Mouse (Mus musculus): Measurements from ENCODE around the gene Rhox7a. TPM values are rescaled to one million over a fixed set of nuclear protein-coding genes. Genes with fewer than 3 reads are reported as not detected.
"Not testable (repeated sequence)": the region's sequence is repeated elsewhere in the genome, so short reads cannot be mapped to it uniquely, and the experiment has no call there.

The Rhox7a gene
- not detected for total RNA-seq (2018; cell fraction: chromatin; rRNA removed)
- not detected for total RNA-seq (2018; cell fraction: cytosol; rRNA removed)
- total RNA-seq (2018; cell fraction: nucleus; rRNA removed): not detected
- not detected in 3 replicates for polyA plus RNA-seq (2018)

DNA sequence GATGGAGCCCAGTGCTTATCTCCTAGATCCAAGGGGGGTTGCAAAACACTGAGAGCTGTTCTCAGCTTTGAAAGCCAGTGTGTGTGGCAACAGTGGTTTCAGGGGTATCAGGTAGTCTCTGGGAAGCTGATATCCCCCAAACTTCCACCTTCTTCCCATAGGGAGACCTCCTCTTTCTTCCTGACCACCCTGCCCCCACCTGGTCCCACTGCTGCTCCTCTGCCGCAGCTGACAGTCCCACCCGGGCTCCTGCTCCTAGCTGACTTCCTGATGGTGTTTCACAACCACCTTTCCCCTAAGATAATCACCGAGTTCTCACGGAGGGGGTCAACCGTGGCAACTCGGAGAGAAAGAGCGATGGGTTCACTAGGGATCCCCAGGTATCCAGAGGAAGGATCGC lies at the start of gene Rhox7a:
Gene Rhox7a, plus strand, starts transcription at position 301 of the 400 bp plus-strand sequence.
- not testable (repeated sequence) for H3K36me3 ChIP-seq (ENCODE audit: inconsistent target); H3K27ac ChIP-seq; H3K79me2 ChIP-seq (ENCODE audit: inconsistent target); H3K4me3 ChIP-seq (ENCODE audit: inconsistent target)
- WGBS (ENCODE audit: missing documents): 40% methylated on average over 1 of the region's 8 CpGs

GRCm38 (mm10) chrX:37807286-37808080 lies 24.0 kb upstream of the Rhox7a start:
- no peaks in the 10 kb centered on the region for H3K79me2 ChIP-seq (ENCODE audit: inconsistent target)
- H3K4me3 ChIP-seq (ENCODE audit: inconsistent target): no peak overlapping the region
- WGBS (ENCODE audit: missing documents): 80% methylated on average over 11 of the region's 15 CpGs
- no peaks in the 10 kb centered on the region for H3K36me3 ChIP-seq (ENCODE audit: inconsistent target)
- no peak overlapping the region for H3K27ac ChIP-seq

GRCm38 (mm10) chrX:37809396-37809795 lies 22.1 kb upstream of the Rhox7a start:
- Histone ChIP-seq H3K4me3 (ENCODE audit: inconsistent target) (no peak overlapping the region), H3K79me2 (ENCODE audit: inconsistent target) (no peaks in the 10 kb centered on the region), H3K27ac (no peak overlapping the region), H3K36me3 (ENCODE audit: inconsistent target) (no peaks in the 10 kb centered on the region)
- WGBS (ENCODE audit: missing documents): 83% methylated on average over 2 of the region's 2 CpGs

GRCm38 (mm10) chrX:37811179-37811578 lies 20.3 kb upstream of the Rhox7a start:
- Histone ChIP-seq H3K79me2 (ENCODE audit: inconsistent target) (no peaks in the 10 kb centered on the region), H3K4me3 (ENCODE audit: inconsistent target) (no peak overlapping the region), H3K36me3 (ENCODE audit: inconsistent target) (no peaks in the 10 kb centered on the region), H3K27ac (no peak overlapping the region)
- whole genome bisulfite sequencing (ENCODE audit: missing documents): 13% methylated on average over 4 of the region's 5 CpGs

DNA sequence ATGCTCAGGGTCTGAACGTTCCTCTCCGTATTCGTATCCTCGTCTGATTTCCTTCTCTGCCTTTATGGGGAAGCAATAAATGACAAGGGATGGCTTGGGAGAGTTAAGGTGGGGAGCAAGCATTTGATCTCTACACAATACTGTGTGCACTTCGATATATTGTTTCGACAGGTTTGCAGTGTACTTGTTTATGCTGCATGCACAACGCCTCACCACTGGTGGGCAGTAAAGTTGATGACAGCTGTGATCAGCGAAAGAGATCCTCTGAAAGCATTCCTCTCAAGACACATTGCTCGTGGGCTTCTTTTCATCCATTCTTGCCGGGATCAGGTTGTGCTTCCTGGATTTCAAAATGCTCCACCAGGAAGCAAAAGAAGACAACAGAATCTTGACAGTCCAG lies 15.8 kb upstream of the Rhox7a start:
- H3K79me2 ChIP-seq (ENCODE audit: inconsistent target): no peaks in the 10 kb centered on the region
- H3K36me3 ChIP-seq (ENCODE audit: inconsistent target): no peaks in the 10 kb centered on the region
- WGBS (ENCODE audit: missing documents): 69% methylated on average over 10 of the region's 10 CpGs
- H3K4me3 ChIP-seq (ENCODE audit: inconsistent target): no peak overlapping the region
- H3K27ac ChIP-seq: no peak overlapping the region

- H3K4me3 ChIP-seq (ENCODE audit: inconsistent target); H3K79me2 ChIP-seq (ENCODE audit: inconsistent target); H3K36me3 ChIP-seq (ENCODE audit: inconsistent target); H3K27ac ChIP-seq: not testable (repeated sequence)
- 100% methylated on average over 2 of the region's 12 CpGs for WGBS (ENCODE audit: missing documents)
Measured at GRCm38 (mm10) chrX:37826610-37827009, 4.9 kb upstream of the Rhox7a start, which contains the start of gene Rhox6. Rhox6 (plus strand) TSS chrX:37826910.

DNA sequence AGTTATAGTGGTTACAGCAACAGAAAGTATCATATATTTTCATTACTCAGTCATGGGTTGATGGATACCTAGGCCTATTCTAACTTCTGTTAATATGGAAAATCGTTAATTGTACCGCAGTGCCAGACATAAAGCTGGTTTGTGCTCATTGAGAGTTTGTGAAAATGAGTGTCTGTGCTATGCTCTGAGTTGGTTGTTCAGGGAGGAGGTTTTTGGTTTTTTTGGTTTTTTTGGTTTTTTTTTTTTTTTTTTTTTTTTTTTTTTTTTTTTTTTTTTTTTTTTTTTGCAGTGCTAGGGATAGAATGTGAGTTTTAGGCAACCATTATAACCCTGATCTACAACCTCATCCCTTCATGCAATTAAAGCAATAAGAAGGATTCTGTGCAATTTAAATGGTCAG lies 40.2 kb downstream of the Rhox7a start:
- Histone ChIP-seq H3K36me3 (ENCODE audit: inconsistent target) (no peaks in the 10 kb centered on the region), H3K4me3 (ENCODE audit: inconsistent target) (no peak overlapping the region), H3K27ac (no peak overlapping the region), H3K79me2 (ENCODE audit: inconsistent target) (no peaks in the 10 kb centered on the region)
- WGBS (ENCODE audit: missing documents): 89% methylated on average over 2 of the region's 2 CpGs

DNA sequence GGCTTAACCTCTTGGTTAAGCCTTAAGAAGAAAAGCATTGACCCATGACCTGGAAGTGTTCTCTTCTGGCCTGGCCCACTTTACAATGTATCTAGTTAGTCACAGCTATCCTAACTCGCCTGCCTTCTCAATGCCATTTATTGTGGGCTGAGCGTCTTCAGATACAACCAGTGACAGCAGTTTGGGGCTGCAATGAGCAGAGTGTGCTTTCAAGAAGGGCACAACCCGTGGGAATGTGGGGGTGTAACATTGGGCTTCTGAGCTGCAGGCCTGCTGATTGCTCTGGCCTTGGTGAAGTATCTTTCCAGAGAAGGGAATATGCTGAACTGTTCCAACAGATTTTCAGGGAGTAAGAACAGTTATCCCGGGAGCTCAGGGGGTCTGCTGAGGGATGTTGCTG lies 47.4 kb downstream of the Rhox7a start, which contains the start of gene Rhox8:
Gene Rhox8, minus strand, starts transcription at position 101 of the 400 bp plus-strand sequence.
- Histone ChIP-seq H3K4me3 (ENCODE audit: inconsistent target) (no peak within 1 kb of the TSS), H3K36me3 (ENCODE audit: inconsistent target) (no peaks in the 10 kb centered on the region), H3K27ac (no peak within 1 kb of the TSS), H3K79me2 (ENCODE audit: inconsistent target) (no peaks in the 10 kb centered on the region)
- 81% methylated on average over 4 of the region's 4 CpGs for WGBS (ENCODE audit: missing documents)

Other genes starting within 250 kb of the Rhox7a start
- not detected in 3 replicates for gene Rhox4f, start 224.0 kb upstream of the Rhox7a start, polyA plus RNA-seq (2018)
- gene Rhox3g, start 203.1 kb upstream of the Rhox7a start, polyA plus RNA-seq (2018): not detected in 3 replicates
- not detected in 3 replicates for gene Rhox2g, start 188.2 kb upstream of the Rhox7a start, polyA plus RNA-seq (2018)
- not detected in 3 replicates for gene Rhox4g, start 180.4 kb upstream of the Rhox7a start, polyA plus RNA-seq (2018)
- not detected in 3 replicates for gene Rhox3h, start 162.9 kb upstream of the Rhox7a start, polyA plus RNA-seq (2018)
- not detected in 3 replicates for gene Rhox2h, start 158.4 kb upstream of the Rhox7a start, polyA plus RNA-seq (2018)
- not detected in 3 replicates for gene Rhox5, start 26.8 kb upstream of the Rhox7a start, polyA plus RNA-seq (2018)
- gene Rhox6, start 4.8 kb upstream of the Rhox7a start, polyA plus RNA-seq (2018): not detected in 3 replicates
- not detected in 3 replicates for gene Rhox8, start 47.3 kb downstream of the Rhox7a start, polyA plus RNA-seq (2018)
- gene Rhox7b, start 65.5 kb downstream of the Rhox7a start, polyA plus RNA-seq (2018): not detected in 3 replicates
- not detected in 3 replicates for gene Rhox9, start 70.1 kb downstream of the Rhox7a start, polyA plus RNA-seq (2018)
- not detected in 3 replicates for gene Btg1-ps1, start 187.1 kb downstream of the Rhox7a start, polyA plus RNA-seq (2018)
- gene Btg1-ps2, start 211.4 kb downstream of the Rhox7a start, polyA plus RNA-seq (2018): not detected in 3 replicates
- not detected in 3 replicates for gene Rhox10, start 234.8 kb downstream of the Rhox7a start, polyA plus RNA-seq (2018)

Measured in macrophage (primary cell).